Comparison of ENCODE assay signal across 9 mouse cellular contexts in genomic region chr2:168003431-168003830, GRCm38 (mm10). TPM values are rescaled to one million over a fixed set of nuclear protein-coding genes. Genes with fewer than 3 reads are reported as not detected.
DNase-seq lines count a peak whose midpoint lies in the region; ATAC-seq and TF ChIP-seq lines count a peak whose summit lies in the region.
"Had no signal": no experiment of that assay in that cellular context is flagged by ENCODE, and none has a peak within 500 bp of the region (broad histone marks: within the 10 kb centered on the region; RNA-seq: fewer than 3 reads in every experiment).

No protein-coding gene starts in this region.

- H3K4me3 ChIP-seq in intestine, embryonic 14.5 days (ENCODE audit: low read depth, low read length) = no peak overlapping the region
- no peak overlapping the region for H3K4me3 ChIP-seq in intestine, postnatal 0 days (ENCODE audit: low read depth, low read length)
- H3K4me3 ChIP-seq in CH12.LX (replicated peaks in 1 of 3; ENCODE audit: low read depth in 2 of 3, low read length in 2 of 3, poor library complexity in 1 of 3) = no peak overlapping the region
- H3K4me3 ChIP-seq in intestine, embryonic 15.5 days (replicated peaks) = no peak overlapping the region
- no peak overlapping the region for H3K4me3 ChIP-seq in liver, embryonic 13.5 days (replicated peaks)
- H3K4me3 ChIP-seq in forebrain, postnatal 0 days (ENCODE audit: low read depth, low read length) = no peak overlapping the region

- WGBS in intestine, embryonic 14.5 days = 41% methylated on average over 12 of the region's 12 CpGs
- 42% methylated on average over 12 of the region's 12 CpGs for WGBS in intestine, postnatal 0 days
- 49% methylated on average over 12 of the region's 12 CpGs for WGBS in intestine, embryonic 15.5 days
- 69% methylated on average over 12 of the region's 12 CpGs for WGBS in liver, embryonic 13.5 days (ENCODE audit: insufficient replicate concordance)
- WGBS in forebrain, postnatal 0 days = 75% methylated on average over 12 of the region's 12 CpGs

- no peaks in the 10 kb centered on the region for H3K36me3 ChIP-seq in intestine, embryonic 14.5 days (ENCODE audit: control insufficient read depth, insufficient read depth, low read length)
- no peaks in the 10 kb centered on the region for H3K36me3 ChIP-seq in intestine, postnatal 0 days (ENCODE audit: control insufficient read depth, insufficient read depth)
- H3K36me3 ChIP-seq in CH12.LX (replicated peaks in 1 of 2; ENCODE audit: control insufficient read depth in 1 of 2, insufficient read depth in 1 of 2, low read length in 1 of 2) = no peaks in the 10 kb centered on the region
- no peaks in the 10 kb centered on the region for H3K36me3 ChIP-seq in intestine, embryonic 15.5 days
- 0 out of 2 replicates have a peak, but pooled peaks cover 7% of the 10 kb centered on the region for H3K36me3 ChIP-seq in liver, embryonic 13.5 days
- H3K36me3 ChIP-seq in forebrain, postnatal 0 days (ENCODE audit: insufficient read depth) = no peaks in the 10 kb centered on the region

- no peaks in the 10 kb centered on the region for H3K27me3 ChIP-seq in intestine, embryonic 14.5 days (replicated peaks; ENCODE audit: control insufficient read depth, insufficient read depth, low read length)
- no peaks in the 10 kb centered on the region for H3K27me3 ChIP-seq in intestine, postnatal 0 days (replicated peaks; ENCODE audit: control insufficient read depth, insufficient read depth, low read length)
- H3K27me3 ChIP-seq in CH12.LX (replicated peaks) = peaks cover 21% of the 10 kb centered on the region
- H3K27me3 ChIP-seq in intestine, embryonic 15.5 days (replicated peaks) = no peaks in the 10 kb centered on the region
- H3K27me3 ChIP-seq in liver, embryonic 13.5 days = no peaks in the 10 kb centered on the region
- no peaks in the 10 kb centered on the region for H3K27me3 ChIP-seq in forebrain, postnatal 0 days (ENCODE audit: insufficient read depth, low read length)

- no peak for TF ChIP-seq CTCF in intestine, postnatal 0 days (IDR thresholded peaks at IDR 0.05; ENCODE audit: low read depth)
- TF ChIP-seq CTCF in CH12.LX (conservative IDR thresholded peaks at IDR 0.05 in 1 of 2, IDR thresholded peaks at IDR 0.05 in 1 of 2; ENCODE audit: low read depth in 2 of 2, low read length in 2 of 2) = no peak
- no peak for TF ChIP-seq CTCF in forebrain, postnatal 0 days (IDR thresholded peaks at IDR 0.05; ENCODE audit: low read depth)

- no peak overlapping the region for H3K9ac ChIP-seq in intestine, embryonic 14.5 days (ENCODE audit: low read length)
- H3K9ac ChIP-seq in intestine, postnatal 0 days (ENCODE audit: low read depth, low read length) = no peak overlapping the region; the same call in 1 of the 2 replicates
- no peak overlapping the region for H3K9ac ChIP-seq in CH12.LX (ENCODE audit: insufficient read depth, low read depth)
- H3K9ac ChIP-seq in intestine, embryonic 15.5 days = no peak overlapping the region
- no peak overlapping the region for H3K9ac ChIP-seq in liver, embryonic 13.5 days
- H3K9ac ChIP-seq in forebrain, postnatal 0 days = no peak overlapping the region

- no peak overlapping the region for H3K4me2 ChIP-seq in intestine, embryonic 14.5 days (ENCODE audit: low read length)
- H3K4me2 ChIP-seq in intestine, postnatal 0 days (replicated peaks; ENCODE audit: low read depth) = no peak overlapping the region
- H3K4me2 ChIP-seq in CH12.LX (ENCODE audit: insufficient read depth, low read depth, poor library complexity, severe bottlenecking) = no peak overlapping the region
- H3K4me2 ChIP-seq in intestine, embryonic 15.5 days (replicated peaks) = no peak overlapping the region
- no peak overlapping the region for H3K4me2 ChIP-seq in liver, embryonic 13.5 days
- no peak overlapping the region for H3K4me2 ChIP-seq in forebrain, postnatal 0 days (ENCODE audit: low read depth)

- no peaks in the 10 kb centered on the region for H3K79me2 ChIP-seq in CH12.LX (replicated peaks; ENCODE audit: control insufficient read depth, extremely low read depth, insufficient read depth, poor library complexity, severe bottlenecking)

- no peak overlapping the region for H3K27ac ChIP-seq in intestine, embryonic 14.5 days (ENCODE audit: low read depth)
- H3K27ac ChIP-seq in intestine, postnatal 0 days (ENCODE audit: low read depth, low read length) = no peak overlapping the region
- no peak overlapping the region for H3K27ac ChIP-seq in CH12.LX (ENCODE audit: insufficient read depth, low read depth)
- no peak overlapping the region for H3K27ac ChIP-seq in intestine, embryonic 15.5 days
- H3K27ac ChIP-seq in liver, embryonic 13.5 days = no peak overlapping the region
- H3K27ac ChIP-seq in forebrain, postnatal 0 days (ENCODE audit: low read depth, low read length) = no peak overlapping the region

- TF ChIP-seq POLR2A in CH12.LX (IDR thresholded peaks at IDR 0.05; ENCODE audit: low read depth, low read length) = no peak

- 0 out of 2 replicates have a peak, but pooled peaks have one; percentile 21 for ATAC-seq in intestine, embryonic 14.5 days (replicated peaks; ENCODE audit: low FRiP score, low TSS enrichment, low read depth)
- no peak for ATAC-seq in intestine, postnatal 0 days
- ATAC-seq in intestine, embryonic 15.5 days = peak; percentile 27
- 0 out of 2 replicates have a peak, but pooled peaks have one; percentile 26 for ATAC-seq in liver, embryonic 13.5 days (ENCODE audit: low read depth)
- no peak for ATAC-seq in forebrain, postnatal 0 days

- dilution Hi-C loops in CH12.LX (cut with MboI; ENCODE audit: extremely low pct_ligation_motif_present, extremely low pct_unique_long_range_greater_than_20kb, low sequenced_read_pairs) = no loop called here

- TF ChIP-seq EP300 in CH12.LX (IDR thresholded peaks at IDR 0.05; ENCODE audit: low read length) = no peak

- H3K9me3 ChIP-seq in intestine, embryonic 14.5 days (ENCODE audit: control insufficient read depth, low read length) = peaks cover 4% of the 10 kb centered on the region
- H3K9me3 ChIP-seq in intestine, postnatal 0 days (ENCODE audit: control insufficient read depth) = no peaks in the 10 kb centered on the region
- peaks cover 21% of the 10 kb centered on the region for H3K9me3 ChIP-seq in CH12.LX (replicated peaks; ENCODE audit: low read length)
- H3K9me3 ChIP-seq in intestine, embryonic 15.5 days = no peaks in the 10 kb centered on the region
- H3K9me3 ChIP-seq in liver, embryonic 13.5 days (replicated peaks) = no peaks in the 10 kb centered on the region
- no peaks in the 10 kb centered on the region for H3K9me3 ChIP-seq in forebrain, postnatal 0 days (ENCODE audit: low read length)

- H3K4me1 ChIP-seq in intestine, embryonic 14.5 days (replicated peaks; ENCODE audit: control insufficient read depth, insufficient read depth, low read length) = peaks cover 11% of the 10 kb centered on the region
- peaks cover 14% of the 10 kb centered on the region for H3K4me1 ChIP-seq in intestine, postnatal 0 days (replicated peaks; ENCODE audit: control insufficient read depth, insufficient read depth, low read length)
- peaks cover 21 to 34% of the 10 kb centered on the region in 2 experiments for H3K4me1 ChIP-seq in CH12.LX (ENCODE audit: control insufficient read depth in 1 of 2, insufficient read depth in 2 of 2)
- H3K4me1 ChIP-seq in intestine, embryonic 15.5 days (replicated peaks) = peaks cover 32% of the 10 kb centered on the region; the same call in 1 of the 2 replicates
- H3K4me1 ChIP-seq in liver, embryonic 13.5 days (replicated peaks) = peaks cover 21% of the 10 kb centered on the region
- no peaks in the 10 kb centered on the region for H3K4me1 ChIP-seq in forebrain, postnatal 0 days (ENCODE audit: insufficient read depth)

- no peak for TF ChIP-seq RAD21 in CH12.LX (IDR thresholded peaks at IDR 0.05; ENCODE audit: low read depth, low read length)

- DNase-seq in intestine, embryonic 14.5 days (ENCODE audit: low spot score) = no peak
- DNase-seq in CH12.LX (ENCODE audit: extremely low read depth) = no peak
- DNase-seq in liver, embryonic 13.5 days = no peak
- DNase-seq in natural killer cell, adult 2 months (ENCODE audit: low spot score in 2 of 2) = no peak
- DNase-seq in left cerebral cortex, adult 11 months (ENCODE audit: low spot score) = no peak
- no peak for DNase-seq in forebrain, postnatal 0 days
- DNase-seq: heart, postnatal 14 days had no signal

- in situ Hi-C loops in CH12.LX (cut with MboI; ENCODE audit: low pct_ligation_motif_present, low pct_unique_long_range_greater_than_20kb, low sequenced_read_pairs) = no loop called here

TF ChIP-seq in CH12.LX, 34 proteins besides CTCF, POLR2A, EP300 and RAD21:
- TF ChIP-seq BHLHE40 (IDR thresholded peaks at IDR 0.05; ENCODE audit: low read depth, low read length) (peak; percentile 27; the same call in 1 of the 2 replicates), MAFK (IDR thresholded peaks at IDR 0.05; ENCODE audit: insufficient replicate concordance, low read length) (no peak)

RNA-seq across cellular contexts. Expression of gene Ripor3, which starts 7.0 kb away (rescaled TPM):
- polyA plus RNA-seq in intestine, embryonic 14.5 days (2014; fragmentation: Nextera tagmentation; extraction: Ambion mirVana) = 3.8 and 4.8 TPM in 2 replicates
- polyA plus RNA-seq in intestine, postnatal 0 days (2015; fragmentation: Nextera tagmentation; extraction: Ambion mirVana) = 1.5 and 1.6 TPM in 2 replicates
- total RNA-seq in CH12.LX (2012; rRNA removed) (0.17 TPM in 1 of 2 replicates, not detected in the other), CH12.LX (2014; rRNA removed) (not detected in 2 replicates)
- not detected in 2 replicates for polyA plus RNA-seq in CH12.LX (2012; ENCODE audit: insufficient read length, low read depth)
- 3.7 and 4.2 TPM in 2 replicates for polyA plus RNA-seq in intestine, embryonic 15.5 days (2015; fragmentation: Nextera tagmentation; extraction: Ambion mirVana)
- 1.6 TPM in 2 replicates for polyA plus RNA-seq in liver, embryonic 13.5 days (2015; fragmentation: Nextera tagmentation; extraction: Ambion mirVana)
- total RNA-seq in forebrain, postnatal 0 days (2014; rRNA removed) = 0.29 and 0.69 TPM in 2 replicates
- 0.19 and 0.39 TPM in 2 replicates for polyA plus RNA-seq in forebrain, postnatal 0 days (2015; fragmentation: Nextera tagmentation; extraction: Ambion mirVana)

Comparison
In these comparisons a context has a peak if more than half of its experiments do, and no peak if none do; other contexts are left out.
1. ATAC-seq: peak in intestine, embryonic 14.5 days (single experiment), intestine, embryonic 15.5 days (single experiment) and liver, embryonic 13.5 days (single experiment); none in intestine, postnatal 0 days (single experiment) and forebrain, postnatal 0 days (single experiment).